Mouse (Mus musculus) adrenal gland, postnatal 0 days (tissue): Measurements from ENCODE around the gene Armh2. TPM values are rescaled to one million over a fixed set of nuclear protein-coding genes. Genes with fewer than 3 reads are reported as not detected.

Experiments used
- polyA plus RNA-seq: library from polyadenylated mRNA; unstranded; fragments of >200 nt; fragmentation: Nextera tagmentation; extraction: Ambion mirVana; gene quantifications from 2 replicates; pipeline ENCODE4 v1.2.1, GENCODE M21; 2015

Gene Armh2
- polyA plus RNA-seq = not detected in 2 replicates

GRCm38 (mm10) chr13:24741028-24741427, at the start of gene Armh2:
Gene Armh2, plus strand, starts transcription at chr13:24741232.

GRCm38 (mm10) chr13:24761403-24762227, 20.6 kb downstream of the Armh2 start, which contains the start of gene Gmnn:
Gene Gmnn, minus strand, starts transcription at chr13:24761923.

Other genes starting within 250 kb of the Armh2 start
- 2.9 and 4.2 TPM in 2 replicates for gene Ripor2, start 159.0 kb upstream of the Armh2 start, polyA plus RNA-seq
- 78.2 and 81.2 TPM in 2 replicates for gene Gmnn, start 20.7 kb downstream of the Armh2 start, polyA plus RNA-seq
- 14.3 and 17.0 TPM in 2 replicates for gene BC005537, start 60.4 kb downstream of the Armh2 start, polyA plus RNA-seq
- gene Acot13, start 90.3 kb downstream of the Armh2 start, polyA plus RNA-seq = 144 and 155 TPM in 2 replicates
- gene Tdp2, start 90.4 kb downstream of the Armh2 start, polyA plus RNA-seq = 34.5 and 49.6 TPM in 2 replicates
- gene D130043K22Rik, start 103.9 kb downstream of the Armh2 start, polyA plus RNA-seq = 0.40 and 1.8 TPM in 2 replicates
- 3.4 and 5.6 TPM in 2 replicates for gene Aldh5a1, start 196.4 kb downstream of the Armh2 start, polyA plus RNA-seq
- 1.3 and 1.6 TPM in 2 replicates for gene Gpld1, start 201.9 kb downstream of the Armh2 start, polyA plus RNA-seq